Comparison of ENCODE assay signal across 32 mouse cellular contexts in genomic region chr16:14091771-14092170, GRCm38 (mm10).
"Had no signal": no experiment of that assay in that cellular context is flagged by ENCODE, and none has a peak within 500 bp of the region (broad histone marks: within the 10 kb centered on the region; RNA-seq: fewer than 3 reads in every experiment).

No protein-coding gene starts in this region.

- DNase-seq: left cerebral cortex, postnatal 4 days; liver; liver, embryonic 13.5 days; liver, postnatal 0 days; lung, adult 18-20 months; lung, adult 2 months; lung, embryonic 14.5 days; lung, postnatal 10 days; lung, postnatal 14 days; lung, postnatal 36 days; lung, postnatal 4 days; midbrain, embryonic 14.5 days had no signal

- H3K4me2 ChIP-seq: limb, embryonic 12.5 days; limb, embryonic 13.5 days; limb, embryonic 15.5 days; liver, embryonic 11.5 days; liver, embryonic 12.5 days; liver, embryonic 13.5 days; liver, embryonic 15.5 days; lung, embryonic 14.5 days; lung, embryonic 15.5 days; midbrain, embryonic 11.5 days; midbrain, embryonic 12.5 days; midbrain, embryonic 13.5 days; midbrain, embryonic 15.5 days; neural tube, embryonic 12.5 days had no signal

- H3K9ac ChIP-seq: limb, embryonic 12.5 days; limb, embryonic 13.5 days; limb, embryonic 15.5 days; liver, embryonic 12.5 days; liver, embryonic 13.5 days; liver, embryonic 14.5 days; liver, embryonic 15.5 days; liver, postnatal 0 days; lung, embryonic 14.5 days; lung, embryonic 15.5 days; midbrain, embryonic 12.5 days; midbrain, embryonic 13.5 days; midbrain, embryonic 15.5 days; neural tube, embryonic 12.5 days had no signal

- H3K4me3 ChIP-seq: limb, embryonic 10.5 days; limb, embryonic 12.5 days; limb, embryonic 13.5 days; limb, embryonic 15.5 days; liver, embryonic 12.5 days; liver, embryonic 13.5 days; liver, embryonic 15.5 days; lung, embryonic 15.5 days; megakaryocyte, embryonic 14.5 days; midbrain, embryonic 10.5 days; midbrain, embryonic 12.5 days; midbrain, embryonic 13.5 days; midbrain, embryonic 15.5 days; myocyte; neural tube, embryonic 12.5 days had no signal

- H3K36me3 ChIP-seq: limb, embryonic 10.5 days; limb, embryonic 12.5 days; limb, embryonic 13.5 days; limb, embryonic 15.5 days; liver, embryonic 12.5 days; liver, embryonic 13.5 days; liver, embryonic 15.5 days; lung, embryonic 15.5 days had no signal

- H3K4me1 ChIP-seq: limb, embryonic 10.5 days; limb, embryonic 12.5 days; limb, embryonic 13.5 days; limb, embryonic 15.5 days; liver, embryonic 12.5 days; liver, embryonic 13.5 days; liver, embryonic 15.5 days; lung, embryonic 15.5 days; midbrain, embryonic 10.5 days; midbrain, embryonic 12.5 days; midbrain, embryonic 13.5 days; midbrain, embryonic 15.5 days; neural tube, embryonic 12.5 days had no signal

- ATAC-seq: liver, embryonic 12.5 days; liver, postnatal 0 days; lung, postnatal 0 days; midbrain, embryonic 13.5 days; midbrain, embryonic 15.5 days; midbrain, embryonic 16.5 days had no signal

- H3K9me3 ChIP-seq: limb, embryonic 10.5 days; limb, embryonic 12.5 days; limb, embryonic 13.5 days; limb, embryonic 15.5 days; liver, embryonic 12.5 days; liver, embryonic 13.5 days; liver, embryonic 15.5 days; lung, embryonic 15.5 days; megakaryocyte, embryonic 14.5 days; midbrain, embryonic 10.5 days; midbrain, embryonic 12.5 days; midbrain, embryonic 15.5 days; neural tube, embryonic 12.5 days had no signal

- H3K27me3 ChIP-seq: limb, embryonic 12.5 days; limb, embryonic 13.5 days; limb, embryonic 15.5 days; liver, embryonic 12.5 days; liver, embryonic 13.5 days; liver, embryonic 15.5 days; lung, embryonic 15.5 days; midbrain, embryonic 12.5 days; midbrain, embryonic 13.5 days; midbrain, embryonic 15.5 days; neural tube, embryonic 12.5 days had no signal

- H3K27ac ChIP-seq: limb, embryonic 10.5 days; limb, embryonic 12.5 days; limb, embryonic 13.5 days; limb, embryonic 15.5 days; liver, embryonic 12.5 days; liver, embryonic 13.5 days; liver, embryonic 14.5 days; liver, embryonic 15.5 days; lung, embryonic 15.5 days; macrophage; midbrain, embryonic 10.5 days; midbrain, embryonic 12.5 days; midbrain, embryonic 13.5 days; midbrain, embryonic 15.5 days; neural tube, embryonic 12.5 days had no signal
